Mouse (Mus musculus) brain, embryonic 14.5 days (tissue): ENCODE data around the gene Dkk3.

ENCODE experiments used
- CTCF ChIP-seq: fragments of 200-500 bp; IDR thresholded peaks from 2 replicates; pipeline ENCODE4 v1.5.1; 2012; ENCODE audit warnings: inconsistent platforms, mild to moderate bottlenecking, moderate library complexity, borderline replicate concordance; ENCODE audit not compliant: insufficient read depth, insufficient read length; ENCODE audit errors: extremely low read depth
- POLR2A ChIP-seq: fragments of 200-500 bp; IDR thresholded peaks from 2 replicates; pipeline ENCODE4 v1.6.1; 2012; ENCODE audit warnings: mild to moderate bottlenecking, inconsistent platforms, borderline replicate concordance; ENCODE audit not compliant: poor library complexity, insufficient read depth, insufficient read length, severe bottlenecking; ENCODE audit errors: extremely low read depth

DNA sequence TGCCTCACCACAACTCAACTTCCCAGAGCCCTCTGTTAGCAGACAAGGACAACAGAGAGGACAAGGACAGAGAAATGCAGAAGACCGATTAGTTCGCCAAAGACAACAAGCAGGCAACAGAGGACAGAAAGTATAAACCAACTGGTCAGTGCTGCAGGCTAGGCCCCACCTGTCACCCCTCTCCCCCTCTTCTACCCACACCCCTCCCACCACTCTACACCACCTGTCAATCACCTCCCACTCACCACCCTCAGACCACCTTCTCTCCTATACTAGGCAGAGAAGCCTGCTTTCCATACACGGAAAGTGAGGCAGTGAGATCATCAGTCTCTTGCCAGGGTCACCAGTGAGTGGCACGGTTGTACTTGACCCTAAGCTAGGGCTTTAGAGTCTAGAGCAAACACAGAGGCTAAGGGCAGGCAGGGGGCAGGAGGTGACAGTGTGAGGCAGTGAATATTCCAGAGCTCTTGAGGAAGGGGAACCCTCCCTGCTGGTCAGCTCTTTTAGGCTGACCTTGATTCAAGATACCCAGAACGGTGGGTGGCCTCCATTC lies 31.7 kb downstream of the Dkk3 start:
- TF ChIP-seq CTCF, result no peak
- TF ChIP-seq POLR2A, result no peak
